Mouse (Mus musculus) kidney, adult 9 months (tissue): ENCODE data around the gene Plac9b.
"Not testable (repeated sequence)": the region's sequence is repeated elsewhere in the genome, so short reads cannot be mapped to it uniquely, and the experiment has no call there.

Experiments used
- DNase-seq: peaks from one replicate; pipeline ENCODE4 v3.0.0; 2022

Plac9b gene

GRCm38 (mm10) chr14:26182380-26182779 is at the start of gene Plac9b:
TSS of gene Plac9b (minus strand) at chr14:26182480.
- DNase-seq: not testable (repeated sequence)

GRCm38 (mm10) chr14:26216233-26217000 is 34.1 kb upstream of the Plac9b start:
- DNase-seq: not testable (repeated sequence)

GRCm38 (mm10) chr14:26206926-26207247 is 24.6 kb upstream of the Plac9b start, which contains the start of gene Tmem254b:
TSS of gene Tmem254b (minus strand) at chr14:26207041.
- not testable (repeated sequence) for DNase-seq

GRCm38 (mm10) chr14:26206197-26206925 is 24.1 kb upstream of the Plac9b start:
- DNase-seq: not testable (repeated sequence)

- not testable (repeated sequence) for DNase-seq
Observed at GRCm38 (mm10) chr14:26197851-26198250, 15.6 kb upstream of the Plac9b start.

- not testable (repeated sequence) for DNase-seq
Observed at GRCm38 (mm10) chr14:26188361-26188760, 6.1 kb upstream of the Plac9b start.

- not testable (repeated sequence) for DNase-seq
Observed at GRCm38 (mm10) chr14:26186638-26187037, 4.4 kb upstream of the Plac9b start.

GRCm38 (mm10) chr14:26181660-26182059 is 620 bp downstream of the Plac9b start:
- DNase-seq: not testable (repeated sequence)

- DNase-seq: not testable (repeated sequence)
Observed at GRCm38 (mm10) chr14:26175028-26175427, 7.3 kb downstream of the Plac9b start.

- not testable (repeated sequence) for DNase-seq
Observed at GRCm38 (mm10) chr14:26173955-26174354, 8.3 kb downstream of the Plac9b start.

GRCm38 (mm10) chr14:26165266-26165665 is 17.0 kb downstream of the Plac9b start:
- not testable (repeated sequence) for DNase-seq

GRCm38 (mm10) chr14:26162423-26162822 is 19.9 kb downstream of the Plac9b start:
- DNase-seq: not testable (repeated sequence)

- not testable (repeated sequence) for DNase-seq
Observed at GRCm38 (mm10) chr14:26161156-26161555, 21.1 kb downstream of the Plac9b start.

- not testable (repeated sequence) for DNase-seq
Observed at GRCm38 (mm10) chr14:26156032-26156431, 26.2 kb downstream of the Plac9b start.

GRCm38 (mm10) chr14:26147095-26147494 is 35.2 kb downstream of the Plac9b start:
- not testable (repeated sequence) for DNase-seq

GRCm38 (mm10) chr14:26119095-26119494 is 63.2 kb downstream of the Plac9b start:
- DNase-seq: not testable (repeated sequence)

GRCm38 (mm10) chr14:26118550-26119000 is 63.7 kb downstream of the Plac9b start:
- DNase-seq: not testable (repeated sequence)

- not testable (repeated sequence) for DNase-seq
Observed at GRCm38 (mm10) chr14:26118150-26118549, 64.1 kb downstream of the Plac9b start, which contains the start of gene Duxbl2. TSS of gene Duxbl2 (plus strand) at chr14:26118349.
